Mouse (Mus musculus) kidney, adult 18-20 months (tissue): ENCODE data around the gene Timm8a1.

Experiments used
- DNase-seq: peaks from one replicate; pipeline ENCODE4 v3.0.0; 2021

Gene Timm8a1

GRCm38 (mm10) chrX:134523772-134524171, 17.9 kb downstream of the Timm8a1 start:
- DNase-seq, result no peak

- no peak for DNase-seq
Observed at GRCm38 (mm10) chrX:134509473-134509872, 32.2 kb downstream of the Timm8a1 start.

- no peak for DNase-seq
Observed at GRCm38 (mm10) chrX:134507977-134508376, 33.7 kb downstream of the Timm8a1 start.

DNA sequence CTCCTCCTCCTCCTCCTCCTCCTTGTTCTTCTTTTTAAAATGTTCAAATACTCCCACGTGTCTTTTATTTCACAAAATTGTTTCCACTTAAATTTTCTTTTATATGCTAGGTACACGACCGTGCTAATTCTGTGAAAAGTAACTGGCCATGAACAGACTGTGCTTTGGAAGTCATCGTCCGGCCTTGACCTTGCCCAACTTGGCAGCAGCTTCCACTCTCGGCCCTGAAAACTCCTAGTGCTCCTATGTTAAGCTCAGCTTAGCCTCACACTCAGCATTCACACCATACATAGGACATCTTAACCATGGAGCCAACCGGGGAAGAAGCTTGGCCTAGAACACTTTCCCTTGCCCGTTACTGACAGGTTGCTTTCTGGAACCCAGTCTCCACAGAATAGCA, 41.0 kb downstream of the Timm8a1 start:
- no peak for DNase-seq
